Mouse (Mus musculus) lung, postnatal 25 days (tissue): ENCODE measurements around the gene Gm5431.

ENCODE experiments used
- DNase-seq: peaks from one replicate; pipeline ENCODE4 v3.0.0; 2022; ENCODE audit warnings: low spot score

The Gm5431 gene

GRCm38 (mm10) chr11:48838879-48839680 lies 62.9 kb downstream of the Gm5431 start:
- no peak for DNase-seq

- DNase-seq: no peak
Measured at GRCm38 (mm10) chr11:48838181-48838797, 63.7 kb downstream of the Gm5431 start.
